13 mouse cellular contexts compared by ENCODE assay signal in genomic region chr8:107085358-107085757, GRCm38 (mm10). TPM values are rescaled to one million over a fixed set of nuclear protein-coding genes. Genes with fewer than 3 reads are reported as not detected.
A peak's percentile ranks its signal among the peaks of the same experiment; 100 is the strongest.
DNase-seq lines count a peak whose midpoint lies in the region; ATAC-seq and TF ChIP-seq lines count a peak whose summit lies in the region.
"Had no signal": no experiment of that assay in that cellular context is flagged by ENCODE, and none has a peak within 500 bp of the region (broad histone marks: within the 10 kb centered on the region; RNA-seq: fewer than 3 reads in every experiment).

No protein-coding gene starts in this region.

- peaks cover 83% of the 10 kb centered on the region for H3K36me3 ChIP-seq in heart, embryonic 10.5 days
- peaks cover 27% of the 10 kb centered on the region for H3K36me3 ChIP-seq in midbrain, postnatal 0 days (ENCODE audit: insufficient read depth, low read length)
- peaks cover 34% of the 10 kb centered on the region for H3K36me3 ChIP-seq in midbrain, embryonic 16.5 days (ENCODE audit: control insufficient read depth, insufficient read depth, low read length)
- peaks cover 41% of the 10 kb centered on the region for H3K36me3 ChIP-seq in heart, embryonic 11.5 days (ENCODE audit: control insufficient read depth, insufficient read depth, low read length)
- peaks cover 97% of the 10 kb centered on the region for H3K36me3 ChIP-seq in forebrain, embryonic 10.5 days (replicated peaks)

- no peak for ATAC-seq in midbrain, postnatal 0 days (ENCODE audit: low FRiP score)
- ATAC-seq in midbrain, embryonic 16.5 days, result no peak
- ATAC-seq in heart, embryonic 11.5 days (replicated peaks; ENCODE audit: insufficient number of reproducible peaks, low FRiP score, low TSS enrichment), result no peak
- ATAC-seq: Patski had no signal

- no peak overlapping the region for H3K9ac ChIP-seq in midbrain, postnatal 0 days (replicated peaks; ENCODE audit: low read length, poor library complexity, severe bottlenecking)
- H3K9ac ChIP-seq in midbrain, embryonic 16.5 days (ENCODE audit: low read depth, low read length), result no peak overlapping the region
- H3K9ac ChIP-seq in heart, embryonic 11.5 days (ENCODE audit: low read depth, low read length), result no peak overlapping the region
- H3K9ac ChIP-seq: embryonic facial prominence, embryonic 13.5 days had no signal

- no peaks in the 10 kb centered on the region for H3K27me3 ChIP-seq in heart, embryonic 10.5 days (ENCODE audit: insufficient read depth, poor library complexity, severe bottlenecking)
- no peaks in the 10 kb centered on the region for H3K27me3 ChIP-seq in midbrain, postnatal 0 days (ENCODE audit: insufficient read depth, low read length)
- H3K27me3 ChIP-seq in midbrain, embryonic 16.5 days (ENCODE audit: control insufficient read depth, insufficient read depth, low read depth, low read length), result no peaks in the 10 kb centered on the region
- no peaks in the 10 kb centered on the region for H3K27me3 ChIP-seq in heart, embryonic 11.5 days (ENCODE audit: control insufficient read depth, insufficient read depth, low read length)
- H3K27me3 ChIP-seq in forebrain, embryonic 10.5 days (ENCODE audit: poor library complexity, severe bottlenecking), result no peaks in the 10 kb centered on the region
- H3K27me3 ChIP-seq: embryonic facial prominence, embryonic 13.5 days; Patski had no signal

- no peak for TF ChIP-seq POLR2A in bone marrow, adult 2 months (IDR thresholded peaks at IDR 0.05; ENCODE audit: borderline replicate concordance, control insufficient read depth, low read depth, low read length)

- H3K9me3 ChIP-seq in heart, embryonic 10.5 days, result no peaks in the 10 kb centered on the region
- no peaks in the 10 kb centered on the region for H3K9me3 ChIP-seq in midbrain, postnatal 0 days (ENCODE audit: low read length)
- no peaks in the 10 kb centered on the region; the same call in 1 of the 2 replicates for H3K9me3 ChIP-seq in midbrain, embryonic 16.5 days (replicated peaks; ENCODE audit: control insufficient read depth, low read length, poor library complexity, severe bottlenecking)
- no peaks in the 10 kb centered on the region for H3K9me3 ChIP-seq in heart, embryonic 11.5 days (replicated peaks; ENCODE audit: control insufficient read depth, low read length)
- H3K9me3 ChIP-seq in forebrain, embryonic 10.5 days, result peaks cover 4% of the 10 kb centered on the region; the same call in 1 of the 2 replicates
- H3K9me3 ChIP-seq: embryonic facial prominence, embryonic 13.5 days had no signal

- 94% methylated on average over 17 of the region's 17 CpGs for WGBS in heart, embryonic 10.5 days
- 98% methylated on average over 17 of the region's 17 CpGs for WGBS in midbrain, postnatal 0 days
- WGBS in midbrain, embryonic 16.5 days, result 98% methylated on average over 17 of the region's 17 CpGs
- 95% methylated on average over 17 of the region's 17 CpGs for WGBS in bone marrow, adult 2 months
- WGBS in heart, embryonic 11.5 days (ENCODE audit: insufficient replicate concordance), result 98% methylated on average over 17 of the region's 17 CpGs
- 97% methylated on average over 17 of the region's 17 CpGs for WGBS in forebrain, embryonic 10.5 days

- DNase-seq in heart, adult 11 months, result peak; percentile 75
- no peak for DNase-seq in heart, embryonic 10.5 days (ENCODE audit: low spot score)
- no peak for DNase-seq in midbrain, postnatal 0 days (ENCODE audit: low spot score)
- DNase-seq in thymus, postnatal 36 days, result peak; percentile 22 to 30
- no peak for DNase-seq in forebrain, embryonic 10.5 days (ENCODE audit: extremely low spot score, low spot score)
- DNase-seq: gastrocnemius, postnatal 10 days had no signal

- no peak overlapping the region for H3K4me3 ChIP-seq in heart, embryonic 10.5 days
- no peak overlapping the region for H3K4me3 ChIP-seq in midbrain, postnatal 0 days (ENCODE audit: low read depth, low read length)
- H3K4me3 ChIP-seq in midbrain, embryonic 16.5 days (ENCODE audit: low read depth, low read length), result no peak overlapping the region
- H3K4me3 ChIP-seq in bone marrow, adult 2 months (replicated peaks; ENCODE audit: control insufficient read depth, low read depth, low read length), result no peak overlapping the region
- no peak overlapping the region for H3K4me3 ChIP-seq in heart, embryonic 11.5 days (ENCODE audit: low read depth, low read length)
- H3K4me3 ChIP-seq in forebrain, embryonic 10.5 days, result no peak overlapping the region
- H3K4me3 ChIP-seq: embryonic facial prominence, embryonic 13.5 days had no signal

- no peak overlapping the region for H3K4me2 ChIP-seq in midbrain, postnatal 0 days (ENCODE audit: low read depth, low read length, poor library complexity, severe bottlenecking)
- H3K4me2 ChIP-seq in midbrain, embryonic 16.5 days (ENCODE audit: low read length), result no peak overlapping the region
- no peak overlapping the region for H3K4me2 ChIP-seq in heart, embryonic 11.5 days
- H3K4me2 ChIP-seq: embryonic facial prominence, embryonic 13.5 days had no signal

- no peaks in the 10 kb centered on the region for H3K4me1 ChIP-seq in heart, embryonic 10.5 days
- no peaks in the 10 kb centered on the region for H3K4me1 ChIP-seq in midbrain, postnatal 0 days (ENCODE audit: insufficient read depth, low read length)
- no peaks in the 10 kb centered on the region for H3K4me1 ChIP-seq in midbrain, embryonic 16.5 days (ENCODE audit: control insufficient read depth, insufficient read depth, low read length)
- no peaks in the 10 kb centered on the region for H3K4me1 ChIP-seq in bone marrow, adult 2 months (ENCODE audit: control insufficient read depth, insufficient read depth, low read length)
- H3K4me1 ChIP-seq in heart, embryonic 11.5 days (ENCODE audit: control insufficient read depth, insufficient read depth, low read length), result no peaks in the 10 kb centered on the region
- no peaks in the 10 kb centered on the region for H3K4me1 ChIP-seq in forebrain, embryonic 10.5 days
- H3K4me1 ChIP-seq: embryonic facial prominence, embryonic 13.5 days had no signal

- peak; percentile 36 for TF ChIP-seq CTCF in midbrain, postnatal 0 days (IDR thresholded peaks at IDR 0.05)
- peak; percentile 58 for TF ChIP-seq CTCF in bone marrow, adult 2 months (IDR thresholded peaks at IDR 0.05; ENCODE audit: control insufficient read depth, insufficient read depth, low read length)

- no peak overlapping the region for H3K27ac ChIP-seq in heart, embryonic 10.5 days
- H3K27ac ChIP-seq in midbrain, postnatal 0 days (ENCODE audit: low read depth, low read length), result no peak overlapping the region
- no peak overlapping the region for H3K27ac ChIP-seq in midbrain, embryonic 16.5 days (ENCODE audit: low read length)
- no peak overlapping the region for H3K27ac ChIP-seq in bone marrow, adult 2 months (ENCODE audit: control insufficient read depth, insufficient read depth, low read depth, low read length, poor library complexity)
- H3K27ac ChIP-seq in heart, embryonic 11.5 days (ENCODE audit: low read depth, low read length), result no peak overlapping the region
- no peak overlapping the region for H3K27ac ChIP-seq in forebrain, embryonic 10.5 days
- H3K27ac ChIP-seq: embryonic facial prominence, embryonic 13.5 days had no signal

RNA-seq across cellular contexts. Expression of gene Terf2, which starts 11.0 kb away (rescaled TPM):
- 9.9 and 13.0 TPM in 2 replicates for polyA plus RNA-seq in heart, embryonic 10.5 days (2016; fragmentation: Nextera tagmentation; extraction: Ambion mirVana)
- 20.4 and 22.7 TPM in 2 replicates for total RNA-seq in midbrain, postnatal 0 days (2014; rRNA removed)
- polyA plus RNA-seq in midbrain, postnatal 0 days (2015; fragmentation: Nextera tagmentation; extraction: Ambion mirVana), result 24.1 and 25.7 TPM in 2 replicates
- 26.4 and 28.3 TPM in 2 replicates for polyA plus RNA-seq in midbrain, embryonic 16.5 days (2015; fragmentation: Nextera tagmentation; extraction: Ambion mirVana)
- 24.3 and 24.7 TPM in 2 replicates for polyA plus RNA-seq in bone marrow, adult 2 months (2011; ENCODE audit: insufficient read depth, insufficient read length, low replicate concordance, missing spikeins)
- 7.5 and 10.9 TPM in 2 replicates for polyA plus RNA-seq in heart, embryonic 11.5 days (2014; fragmentation: Nextera tagmentation; extraction: Ambion mirVana)
- 17.0 and 19.6 TPM in 2 replicates for polyA plus RNA-seq in forebrain, embryonic 10.5 days (2016; fragmentation: Nextera tagmentation; extraction: Ambion mirVana)

RNA-seq across cellular contexts. Expression of gene Tmed6, which starts 19.9 kb away (rescaled TPM):
- 1.7 TPM in 1 of 2 replicates, not detected in the other for polyA plus RNA-seq in heart, embryonic 10.5 days (2016; fragmentation: Nextera tagmentation; extraction: Ambion mirVana)
- total RNA-seq in midbrain, postnatal 0 days (2014; rRNA removed), result not detected in 2 replicates
- polyA plus RNA-seq in midbrain, postnatal 0 days (2015; fragmentation: Nextera tagmentation; extraction: Ambion mirVana), result not detected in 2 replicates
- polyA plus RNA-seq in midbrain, embryonic 16.5 days (2015; fragmentation: Nextera tagmentation; extraction: Ambion mirVana), result not detected in 2 replicates
- not detected in 2 replicates for polyA plus RNA-seq in bone marrow, adult 2 months (2011; ENCODE audit: insufficient read depth, insufficient read length, low replicate concordance, missing spikeins)
- not detected in 2 replicates for polyA plus RNA-seq in heart, embryonic 11.5 days (2014; fragmentation: Nextera tagmentation; extraction: Ambion mirVana)
- not detected in 2 replicates for polyA plus RNA-seq in forebrain, embryonic 10.5 days (2016; fragmentation: Nextera tagmentation; extraction: Ambion mirVana)
- total RNA-seq: gastrocnemius, postnatal 10 days; heart, postnatal 25 days had no signal
- polyA plus RNA-seq: embryonic facial prominence, embryonic 13.5 days; limb, embryonic 14.5 days had no signal

RNA-seq across cellular contexts. Expression of gene Nip7, which starts 28.7 kb away (rescaled TPM):
- polyA plus RNA-seq in heart, embryonic 10.5 days (2016; fragmentation: Nextera tagmentation; extraction: Ambion mirVana), result 77.8 and 100 TPM in 2 replicates
- 24.3 and 30.8 TPM in 2 replicates for total RNA-seq in midbrain, postnatal 0 days (2014; rRNA removed)
- 59.1 and 60.1 TPM in 2 replicates for polyA plus RNA-seq in midbrain, postnatal 0 days (2015; fragmentation: Nextera tagmentation; extraction: Ambion mirVana)
- polyA plus RNA-seq in midbrain, embryonic 16.5 days (2015; fragmentation: Nextera tagmentation; extraction: Ambion mirVana), result 65.9 and 67.8 TPM in 2 replicates
- polyA plus RNA-seq in bone marrow, adult 2 months (2011; ENCODE audit: insufficient read depth, insufficient read length, low replicate concordance, missing spikeins), result 23.1 and 59.8 TPM in 2 replicates
- polyA plus RNA-seq in heart, embryonic 11.5 days (2014; fragmentation: Nextera tagmentation; extraction: Ambion mirVana), result 66.9 and 71.9 TPM in 2 replicates
- polyA plus RNA-seq in forebrain, embryonic 10.5 days (2016; fragmentation: Nextera tagmentation; extraction: Ambion mirVana), result 128 and 138 TPM in 2 replicates

RNA-seq across cellular contexts. Expression of gene Cog8, which starts 28.9 kb away (rescaled TPM):
- 34.4 and 40.3 TPM in 2 replicates for polyA plus RNA-seq in heart, embryonic 10.5 days (2016; fragmentation: Nextera tagmentation; extraction: Ambion mirVana)
- 46.2 and 89.6 TPM in 2 replicates for total RNA-seq in midbrain, postnatal 0 days (2014; rRNA removed)
- 32.4 and 36.1 TPM in 2 replicates for polyA plus RNA-seq in midbrain, postnatal 0 days (2015; fragmentation: Nextera tagmentation; extraction: Ambion mirVana)
- 37.7 and 39.5 TPM in 2 replicates for polyA plus RNA-seq in midbrain, embryonic 16.5 days (2015; fragmentation: Nextera tagmentation; extraction: Ambion mirVana)
- polyA plus RNA-seq in bone marrow, adult 2 months (2011; ENCODE audit: insufficient read depth, insufficient read length, low replicate concordance, missing spikeins), result 8.4 and 14.6 TPM in 2 replicates
- 31.5 and 31.9 TPM in 2 replicates for polyA plus RNA-seq in heart, embryonic 11.5 days (2014; fragmentation: Nextera tagmentation; extraction: Ambion mirVana)
- polyA plus RNA-seq in forebrain, embryonic 10.5 days (2016; fragmentation: Nextera tagmentation; extraction: Ambion mirVana), result 32.8 and 37.3 TPM in 2 replicates

RNA-seq across cellular contexts. Expression of gene Pdf, which starts 36.9 kb away (rescaled TPM):
- 52.5 and 53.1 TPM in 2 replicates for polyA plus RNA-seq in heart, embryonic 10.5 days (2016; fragmentation: Nextera tagmentation; extraction: Ambion mirVana)
- total RNA-seq in midbrain, postnatal 0 days (2014; rRNA removed), result 61.5 TPM in 2 replicates
- 31.8 and 33.3 TPM in 2 replicates for polyA plus RNA-seq in midbrain, postnatal 0 days (2015; fragmentation: Nextera tagmentation; extraction: Ambion mirVana)
- 32.8 and 33.4 TPM in 2 replicates for polyA plus RNA-seq in midbrain, embryonic 16.5 days (2015; fragmentation: Nextera tagmentation; extraction: Ambion mirVana)
- 2.9 and 8.9 TPM in 2 replicates for polyA plus RNA-seq in bone marrow, adult 2 months (2011; ENCODE audit: insufficient read depth, insufficient read length, low replicate concordance, missing spikeins)
- 40.7 and 42.6 TPM in 2 replicates for polyA plus RNA-seq in heart, embryonic 11.5 days (2014; fragmentation: Nextera tagmentation; extraction: Ambion mirVana)
- polyA plus RNA-seq in forebrain, embryonic 10.5 days (2016; fragmentation: Nextera tagmentation; extraction: Ambion mirVana), result 46.6 and 52.1 TPM in 2 replicates

Comparison
In these comparisons a context has a peak if more than half of its experiments do, and no peak if none do; other contexts are left out.
1. DNase-seq: peak in heart, adult 11 months (single experiment) and thymus, postnatal 36 days (2 of 2); none in heart, embryonic 10.5 days (single experiment), midbrain, postnatal 0 days (single experiment) and forebrain, embryonic 10.5 days (single experiment).